Comparison of ENCODE assay signal across 12 mouse cellular contexts in the genomic region with DNA sequence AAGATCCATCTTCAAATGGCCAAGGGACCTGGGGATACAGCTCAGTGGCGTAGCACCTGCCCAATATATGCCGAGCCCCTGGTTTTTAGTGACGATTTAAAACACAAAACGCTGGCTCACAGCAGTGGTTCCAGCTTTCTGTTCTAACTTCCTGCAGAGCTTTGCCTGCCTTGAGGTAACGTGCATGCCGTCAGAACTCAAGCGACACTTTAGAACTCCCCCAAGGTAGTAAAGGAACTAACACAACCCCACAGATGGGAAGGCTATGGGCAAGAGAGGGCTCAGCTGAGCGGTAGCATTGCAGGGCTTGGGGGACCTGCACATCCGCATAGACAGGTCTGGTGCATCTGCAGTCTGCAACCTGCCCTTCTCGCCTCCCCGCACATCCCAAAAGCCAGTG.
DNase-seq lines count a peak whose midpoint lies in the region; ATAC-seq lines count a peak whose summit lies in the region.
"Had no signal": no experiment of that assay in that cellular context is flagged by ENCODE, and none has a peak within 500 bp of the region (broad histone marks: within the 10 kb centered on the region; RNA-seq: fewer than 3 reads in every experiment).

No protein-coding gene starts in this region.

- 68% methylated on average over 11 of the region's 11 CpGs for WGBS in liver, embryonic 15.5 days (ENCODE audit: insufficient replicate concordance)
- WGBS in kidney, embryonic 16.5 days: 66% methylated on average over 11 of the region's 11 CpGs

- H3K4me3 ChIP-seq in liver, embryonic 15.5 days (replicated peaks): peak overlapping the region; percentile 35; the same call in 1 of the 2 replicates
- no peak overlapping the region for H3K4me3 ChIP-seq in kidney, embryonic 16.5 days (ENCODE audit: low read length)
- H3K4me3 ChIP-seq: hindbrain, embryonic 12.5 days; midbrain, embryonic 15.5 days had no signal

- H3K36me3 ChIP-seq in liver, embryonic 15.5 days (replicated peaks): peaks cover 6% of the 10 kb centered on the region; the same call in 1 of the 2 replicates
- no peaks in the 10 kb centered on the region for H3K36me3 ChIP-seq in kidney, embryonic 16.5 days (ENCODE audit: insufficient read depth, low read length)
- H3K36me3 ChIP-seq: hindbrain, embryonic 12.5 days; midbrain, embryonic 15.5 days had no signal

- H3K4me1 ChIP-seq in liver, embryonic 15.5 days (replicated peaks): peaks cover 7% of the 10 kb centered on the region; the same call in 1 of the 2 replicates
- H3K4me1 ChIP-seq in kidney, embryonic 16.5 days (ENCODE audit: insufficient read depth, low read length): peaks cover 6% of the 10 kb centered on the region; the same call in 1 of the 2 replicates
- H3K4me1 ChIP-seq: hindbrain, embryonic 12.5 days; midbrain, embryonic 15.5 days had no signal

- peak overlapping the region; percentile 39 for H3K4me2 ChIP-seq in liver, embryonic 15.5 days
- H3K4me2 ChIP-seq in kidney, embryonic 16.5 days (replicated peaks; ENCODE audit: low read depth, low read length): no peak overlapping the region
- H3K4me2 ChIP-seq: hindbrain, embryonic 12.5 days; midbrain, embryonic 15.5 days had no signal

- ATAC-seq in liver, embryonic 15.5 days (ENCODE audit: insufficient read depth): no peak
- ATAC-seq in activated CD4-positive, CD25-positive, alpha-beta regulatory T cell, adult 4 months: peak; percentile 36
- ATAC-seq in inflammation-experienced regulatory T-cells, adult 6 months: peak; percentile 47
- ATAC-seq in kidney, embryonic 16.5 days (ENCODE audit: low FRiP score, low TSS enrichment): no peak
- ATAC-seq: midbrain, embryonic 15.5 days had no signal

- DNase-seq in liver: no peak
- DNase-seq in thymus, adult 18-20 months: peak; percentile 57 to 70
- DNase-seq in ovary, postnatal 36 days (ENCODE audit: low spot score): no peak
- DNase-seq: adrenal gland, postnatal 14 days; cerebellum, adult 8-10 months; kidney, postnatal 36 days had no signal

- H3K27ac ChIP-seq in liver, embryonic 15.5 days (replicated peaks): peak overlapping the region; percentile 29; the same call in 1 of the 2 replicates
- no peak overlapping the region for H3K27ac ChIP-seq in kidney, embryonic 16.5 days (ENCODE audit: low read length)
- H3K27ac ChIP-seq: hindbrain, embryonic 12.5 days; midbrain, embryonic 15.5 days had no signal

- no peaks in the 10 kb centered on the region for H3K27me3 ChIP-seq in liver, embryonic 15.5 days
- no peaks in the 10 kb centered on the region for H3K27me3 ChIP-seq in kidney, embryonic 16.5 days (ENCODE audit: insufficient read depth, low read length)
- H3K27me3 ChIP-seq: hindbrain, embryonic 12.5 days; midbrain, embryonic 15.5 days had no signal

- H3K9ac ChIP-seq in liver, embryonic 15.5 days: no peak overlapping the region
- H3K9ac ChIP-seq in kidney, embryonic 16.5 days (replicated peaks; ENCODE audit: low read length): no peak overlapping the region
- H3K9ac ChIP-seq: hindbrain, embryonic 12.5 days; midbrain, embryonic 15.5 days had no signal

- H3K9me3 ChIP-seq in liver, embryonic 15.5 days (replicated peaks): no peaks in the 10 kb centered on the region
- H3K9me3 ChIP-seq in kidney, embryonic 16.5 days (ENCODE audit: low read length): no peaks in the 10 kb centered on the region
- H3K9me3 ChIP-seq: midbrain, embryonic 15.5 days had no signal

Comparison
In these comparisons a context has a peak if more than half of its experiments do, and no peak if none do; other contexts are left out.
1. ATAC-seq: peak in activated CD4-positive, CD25-positive, alpha-beta regulatory T cell, adult 4 months (single experiment) and inflammation-experienced regulatory T-cells, adult 6 months (single experiment); none in liver, embryonic 15.5 days (single experiment) and kidney, embryonic 16.5 days (single experiment).
2. DNase-seq: peak in thymus, adult 18-20 months (2 of 2); none in liver (single experiment) and ovary, postnatal 36 days (single experiment).